Mouse (Mus musculus) liver, postnatal 0 days (tissue): ENCODE results near the gene Hes3. TPM values are rescaled to one million over a fixed set of nuclear protein-coding genes. Genes with fewer than 3 reads are reported as not detected.

Source experiments
- ATAC-seq: fragments of 200-750 bp; cut with Nextera tagmentation; 2 replicates; pipeline ENCODE4 v1.8.0; 2017; ENCODE audit warnings: mild to moderate bottlenecking, moderate library complexity
- DNase-seq: peaks from one replicate; pipeline ENCODE4 v3.0.0-alpha.2; 2016
- H3K27ac ChIP-seq: fragments of 300-500 bp; sonication (generic); 2 replicates; pipeline ENCODE4 v1.5.1; 2014; ENCODE audit warnings: antibody characterized with exemption, moderate library complexity, mild to moderate bottlenecking, low read depth
- H3K27me3 ChIP-seq: fragments of 300-500 bp; sonication (generic); 2 replicates; pipeline ENCODE4 v1.6.1; 2014; ENCODE audit warnings: low read length, control low read depth, mixed read lengths; ENCODE audit not compliant: insufficient read depth
- H3K36me3 ChIP-seq: fragments of 300-500 bp; sonication (generic); replicated peaks from 2 replicates; pipeline ENCODE4 v1.6.1; 2014; ENCODE audit warnings: mild to moderate bottlenecking, control low read depth, low read length, moderate library complexity, mixed read lengths; ENCODE audit not compliant: insufficient read depth
- H3K4me1 ChIP-seq: fragments of 300-500 bp; sonication (generic); 2 replicates; pipeline ENCODE4 v1.6.1; 2014; ENCODE audit warnings: antibody characterized with exemption, mild to moderate bottlenecking, control low read depth; ENCODE audit not compliant: insufficient read depth
- H3K4me2 ChIP-seq: fragments of 300-500 bp; sonication (generic); 2 replicates; pipeline ENCODE4 v1.6.1; 2014; ENCODE audit warnings: low read depth, mild to moderate bottlenecking, low read length, moderate library complexity, mixed read lengths
- H3K4me3 ChIP-seq: fragments of 300-500 bp; sonication (generic); 2 replicates; pipeline ENCODE4 v1.5.1; 2014; ENCODE audit warnings: low read depth, low read length
- H3K9ac ChIP-seq: fragments of 300-500 bp; sonication (generic); replicated peaks from 2 replicates; pipeline ENCODE4 v1.6.1; 2014; ENCODE audit warnings: mild to moderate bottlenecking, moderate library complexity
- H3K9me3 ChIP-seq: fragments of 300-500 bp; sonication (generic); 2 replicates; pipeline ENCODE4 v1.6.1; 2016; ENCODE audit warnings: mild to moderate bottlenecking, control low read depth, low read length, mixed read lengths
- CTCF ChIP-seq: sonication (generic); IDR thresholded peaks from 2 replicates; pipeline ENCODE4 v1.5.1; 2016; ENCODE audit warnings: antibody characterized with exemption, low read depth
- EP300 ChIP-seq: IDR thresholded peaks from 2 replicates; pipeline ENCODE4 v1.6.1; 2016; ENCODE audit warnings: antibody characterized with exemption, low read depth, mild to moderate bottlenecking
- WGBS: fragments of 180-500 bp; shearing (Covaris S2); extraction: QIAGEN DNeasy Blood & Tissue Kit; methylation state at CpG from one replicate; pipeline ENCODE4 v1.1.7; 2014; ENCODE audit not compliant: insufficient replicate concordance; 5-methylcytosine and 5-hydroxymethylcytosine counted together
- polyA plus RNA-seq: library from polyadenylated mRNA; unstranded; fragments of >200 nt; fragmentation: Nextera tagmentation; extraction: Ambion mirVana; gene quantifications from 2 replicates; pipeline ENCODE4 v1.2.1, GENCODE M21; 2015

Hes3 gene
- polyA plus RNA-seq, 1 experiment from 2014 or later: not detected

GRCm38 (mm10) chr4:152290991-152291390, 471 bp downstream of the Hes3 start:
- Histone ChIP-seq H3K27ac (no peak overlapping the region), H3K9me3 (no peaks in the 10 kb centered on the region), H3K36me3 (no peaks in the 10 kb centered on the region), H3K4me1 (peaks cover 10% of the 10 kb centered on the region), H3K4me3 (no peak overlapping the region), H3K9ac (no peak overlapping the region), H3K4me2 (no peak overlapping the region), H3K27me3 (peaks cover 68% of the 10 kb centered on the region)
- TF ChIP-seq EP300: no peak
- no peak for TF ChIP-seq CTCF
- ATAC-seq: no peak
- DNase-seq: no peak
- 22% methylated on average over 11 of the region's 11 CpGs for WGBS

GRCm38 (mm10) chr4:152290385-152290784, 1.1 kb downstream of the Hes3 start:
- ATAC-seq (no peak), DNase-seq (no peak)
- Histone ChIP-seq H3K27me3 (peaks cover 74% of the 10 kb centered on the region), H3K27ac (no peak overlapping the region), H3K9me3 (no peaks in the 10 kb centered on the region), H3K4me3 (no peak overlapping the region), H3K9ac (no peak overlapping the region), H3K4me1 (peaks cover 4% of the 10 kb centered on the region), H3K36me3 (no peaks in the 10 kb centered on the region), H3K4me2 (no peak overlapping the region)
- WGBS: 2% methylated on average over 39 of the region's 39 CpGs
- TF ChIP-seq EP300 (no peak), CTCF (no peak)

GRCm38 (mm10) chr4:152288398-152288945, 3.0 kb downstream of the Hes3 start:
- H3K9me3 ChIP-seq: no peaks in the 10 kb centered on the region
- ATAC-seq (no peak), DNase-seq (no peak)
- 55% methylated on average over 18 of the region's 18 CpGs for WGBS
- H3K4me3 ChIP-seq: no peak overlapping the region
- peaks cover 91% of the 10 kb centered on the region for H3K27me3 ChIP-seq
- peaks cover 3% of the 10 kb centered on the region for H3K4me1 ChIP-seq
- no peak overlapping the region for H3K9ac ChIP-seq
- H3K4me2 ChIP-seq: no peak overlapping the region
- H3K27ac ChIP-seq: no peak overlapping the region
- H3K36me3 ChIP-seq: no peaks in the 10 kb centered on the region
- no peak for TF ChIP-seq EP300
- TF ChIP-seq CTCF: no peak

GRCm38 (mm10) chr4:152287317-152288120, 3.9 kb downstream of the Hes3 start:
- Histone ChIP-seq H3K27ac (no peak overlapping the region), H3K4me1 (peaks cover 7% of the 10 kb centered on the region), H3K4me2 (no peak overlapping the region), H3K9me3 (no peaks in the 10 kb centered on the region), H3K36me3 (no peaks in the 10 kb centered on the region), H3K4me3 (no peak overlapping the region), H3K9ac (no peak overlapping the region), H3K27me3 (peaks cover 90% of the 10 kb centered on the region)
- no peak for ATAC-seq
- 21% methylated on average over 19 of the region's 19 CpGs for WGBS
- TF ChIP-seq EP300: no peak
- TF ChIP-seq CTCF: no peak
- DNase-seq: no peak

GRCm38 (mm10) chr4:152286887-152287286, 4.6 kb downstream of the Hes3 start:
- H3K4me2 ChIP-seq: no peak overlapping the region
- H3K9ac ChIP-seq: no peak overlapping the region
- H3K36me3 ChIP-seq: no peaks in the 10 kb centered on the region
- no peak overlapping the region for H3K4me3 ChIP-seq
- H3K4me1 ChIP-seq: peaks cover 7% of the 10 kb centered on the region
- H3K9me3 ChIP-seq: no peaks in the 10 kb centered on the region
- no peak overlapping the region for H3K27ac ChIP-seq
- WGBS: 6% methylated on average over 26 of the region's 26 CpGs
- peak; percentile 79 for DNase-seq
- no peak for TF ChIP-seq EP300
- no peak for TF ChIP-seq CTCF
- ATAC-seq: no peak; the same call in 1 of the 2 replicates
- H3K27me3 ChIP-seq: peaks cover 91% of the 10 kb centered on the region

- no peak for TF ChIP-seq EP300
- TF ChIP-seq CTCF: no peak
- Histone ChIP-seq H3K4me1 (peaks cover 7% of the 10 kb centered on the region), H3K27ac (no peak overlapping the region), H3K9me3 (no peaks in the 10 kb centered on the region), H3K4me3 (no peak overlapping the region), H3K4me2 (no peak overlapping the region), H3K27me3 (peaks cover 91% of the 10 kb centered on the region), H3K9ac (no peak overlapping the region), H3K36me3 (no peaks in the 10 kb centered on the region)
- ATAC-seq (no peak), DNase-seq (no peak)
- 7% methylated on average over 30 of the region's 32 CpGs for WGBS
These were observed 5.3 kb downstream of the Hes3 start for GRCm38 (mm10) chr4:152286183-152286582.
